Mouse (Mus musculus): ENCODE results near the gene Vav3.
A peak's percentile ranks its signal among the peaks of the same experiment; 100 is the strongest.

Vav3 gene

DNA sequence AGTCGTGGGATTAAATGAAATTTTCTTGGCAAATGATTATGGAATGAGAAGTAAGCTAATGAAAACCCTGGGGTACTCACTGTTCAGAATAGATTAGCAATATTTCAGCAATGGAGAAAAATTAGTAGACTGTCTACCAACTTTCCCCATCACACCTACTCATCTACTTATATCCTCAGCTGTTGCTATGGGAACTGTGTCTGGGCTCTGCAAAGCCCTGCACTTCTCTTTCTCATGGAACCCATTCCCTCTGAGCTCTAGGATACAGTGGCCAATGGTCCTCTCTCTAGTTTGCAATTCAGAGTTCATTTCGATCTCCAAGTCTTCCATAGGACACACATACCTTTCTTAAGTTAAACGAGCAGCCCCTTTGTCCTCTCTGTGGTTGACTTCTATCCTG lies 352.2 kb downstream of the Vav3 start:
- peak; percentile 6 for DNase-seq (ENCODE audit: low read depth)

DNA sequence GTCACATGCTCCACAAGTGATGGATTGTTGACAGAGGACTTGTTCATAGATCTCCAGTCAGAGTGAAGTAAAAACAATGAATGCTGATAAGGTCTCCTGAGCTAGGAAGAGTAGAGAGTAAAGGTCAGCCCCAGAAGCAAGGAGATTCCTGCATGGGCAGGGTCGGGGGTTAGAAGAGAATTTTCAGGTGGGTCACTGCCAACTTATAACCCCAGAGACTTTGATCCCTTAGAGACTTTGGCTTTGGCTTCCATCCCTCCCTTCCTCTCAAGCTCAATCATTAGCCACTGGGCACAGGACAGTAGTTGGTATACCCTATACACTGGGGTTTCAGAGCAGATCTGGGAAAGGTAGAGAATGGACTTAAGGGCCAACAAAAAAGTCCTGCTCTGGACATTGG lies 360.8 kb downstream of the Vav3 start:
- no peak for DNase-seq (ENCODE audit: low read depth)

DNA sequence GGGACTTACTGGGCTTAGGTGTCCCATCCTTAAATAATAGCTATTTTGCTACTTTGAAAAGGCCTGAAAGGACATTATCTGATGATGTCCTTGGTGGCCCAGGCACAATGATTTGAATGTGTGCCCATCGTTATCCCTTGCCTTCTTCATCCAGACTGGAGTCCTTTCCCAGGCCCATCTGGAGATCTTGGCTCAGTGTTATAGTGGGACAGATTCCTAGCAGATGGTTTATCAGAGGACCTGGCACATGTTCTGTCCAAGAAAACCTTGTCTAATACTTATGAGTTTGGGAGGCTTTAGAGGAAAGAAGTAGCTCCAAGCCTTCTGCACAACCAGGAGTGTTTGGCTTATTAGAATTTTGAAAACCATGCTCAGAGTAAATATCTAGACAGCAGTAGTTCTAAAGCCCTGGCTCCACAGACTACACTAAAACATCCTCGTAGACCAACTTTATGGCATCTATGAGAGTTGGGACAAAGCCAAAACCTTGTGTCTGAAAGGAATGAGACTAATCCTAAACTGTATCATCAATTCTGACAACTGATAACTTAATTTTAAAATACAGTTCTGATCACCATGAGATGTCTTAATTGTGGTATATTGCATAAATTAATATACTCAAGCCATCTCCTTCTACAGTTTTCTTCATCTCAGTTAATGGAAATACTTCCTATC lies 367.5 kb downstream of the Vav3 start:
- no peak for DNase-seq (ENCODE audit: low read depth)

DNA sequence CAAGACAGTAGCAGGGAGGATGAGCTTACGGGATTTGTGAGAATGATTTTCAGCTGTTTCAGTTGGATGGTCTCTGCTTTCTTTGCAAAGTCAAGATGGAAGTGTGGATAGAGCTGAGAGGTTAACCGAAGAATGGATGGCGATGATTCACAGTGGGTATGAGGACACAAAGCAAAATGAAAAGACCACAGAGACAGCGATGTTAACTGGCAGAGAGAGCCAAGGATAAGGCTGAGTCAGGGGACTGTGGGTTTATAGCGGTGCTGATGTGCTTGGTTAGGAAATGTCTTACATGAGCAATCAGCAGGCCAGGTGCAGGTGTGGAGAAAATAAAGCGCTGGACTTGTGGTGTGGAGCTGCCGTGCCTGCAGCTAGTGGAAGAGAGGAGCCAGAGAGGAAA lies 371.3 kb downstream of the Vav3 start:
- no peak for DNase-seq (ENCODE audit: low read depth)

DNA sequence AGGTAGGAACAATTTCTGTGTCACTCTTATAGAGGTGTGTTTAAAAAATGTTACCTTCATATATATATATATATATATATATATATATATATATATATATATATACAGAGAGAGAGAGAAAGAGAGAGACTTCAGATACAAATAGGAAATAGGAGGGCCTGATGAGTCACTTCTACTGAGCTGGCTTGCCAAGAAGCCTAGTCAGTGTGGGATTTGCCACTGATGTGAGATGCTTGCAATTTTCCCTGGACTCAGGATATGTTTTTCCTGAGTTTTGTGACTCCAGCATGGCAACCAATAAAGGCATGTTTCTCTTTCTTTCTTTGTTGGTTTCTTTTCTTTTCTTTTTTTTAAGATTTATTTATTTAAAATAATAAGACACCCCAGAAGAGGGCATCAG lies 374.0 kb downstream of the Vav3 start:
- DNase-seq (ENCODE audit: low read depth) = no peak

DNA sequence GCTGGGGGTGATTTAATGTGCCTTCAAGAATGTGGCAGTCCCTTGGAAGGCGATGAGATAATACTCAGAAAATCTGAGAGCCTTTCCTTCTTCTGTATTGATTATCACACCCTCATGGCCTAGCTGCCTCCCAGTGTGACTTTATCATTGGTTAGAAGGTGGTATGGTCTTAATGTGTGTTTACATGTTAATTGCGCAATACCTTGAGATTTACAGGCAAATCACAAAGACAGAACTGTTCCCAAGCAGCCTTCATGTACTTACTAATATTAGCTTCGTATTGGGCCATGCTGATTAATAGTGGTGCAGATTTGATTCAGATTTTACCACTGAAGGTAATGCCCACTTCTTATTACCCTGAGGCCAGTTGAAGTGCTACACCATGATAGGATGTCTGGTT lies 381.3 kb downstream of the Vav3 start:
- no peak for DNase-seq (ENCODE audit: low read depth)

DNA sequence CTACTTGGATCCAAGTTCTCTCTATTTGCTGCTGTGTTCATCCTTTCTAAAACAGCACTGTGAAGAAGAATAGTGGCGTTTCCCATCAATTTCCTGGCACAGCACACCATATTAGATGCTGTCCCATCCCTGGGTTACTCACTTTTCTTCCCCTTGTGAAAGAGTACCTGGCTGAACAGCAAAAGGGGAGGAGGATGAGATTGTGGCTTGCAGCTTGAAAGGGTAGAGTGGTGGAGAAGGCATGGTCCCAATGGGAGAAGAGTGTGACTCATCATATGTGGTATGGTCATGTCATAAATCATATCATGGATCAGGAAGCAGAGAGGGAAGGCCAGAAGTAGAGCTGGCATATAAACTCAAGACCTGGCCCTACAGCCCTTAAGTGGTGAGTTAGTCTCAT lies 386.3 kb downstream of the Vav3 start:
- no peak for DNase-seq (ENCODE audit: low read depth)

DNA sequence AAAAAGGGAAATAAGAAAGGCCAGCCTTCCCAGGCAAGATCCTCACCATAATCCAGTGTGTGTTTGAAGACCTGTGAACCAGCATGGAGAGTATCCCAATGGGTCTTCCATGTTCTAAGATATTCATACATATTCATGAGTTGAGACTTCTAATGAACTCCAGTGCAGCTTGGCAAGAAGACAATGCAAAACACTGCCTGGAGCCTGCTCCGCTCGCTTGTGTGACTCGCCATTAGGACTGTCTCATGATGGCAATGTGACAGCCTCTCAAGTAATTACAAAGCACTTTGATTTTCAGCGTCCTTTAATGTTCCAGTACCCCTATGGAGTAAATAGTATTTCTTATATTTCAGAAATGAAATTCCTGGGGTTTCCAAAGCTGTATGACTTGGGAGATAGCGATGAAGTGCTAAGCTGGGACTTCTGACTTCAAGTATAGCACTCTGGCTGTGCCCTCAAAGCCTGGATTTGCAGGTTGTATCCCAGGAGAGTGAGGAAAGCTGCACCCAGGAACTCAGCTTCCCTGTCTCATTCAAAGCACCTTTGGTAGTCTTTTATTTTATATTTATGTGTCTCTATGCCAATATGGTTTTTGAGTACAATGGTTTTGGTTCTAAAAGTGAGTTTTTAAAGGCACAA lies 391.3 kb downstream of the Vav3 start:
- DNase-seq (ENCODE audit: low read depth) = no peak

DNA sequence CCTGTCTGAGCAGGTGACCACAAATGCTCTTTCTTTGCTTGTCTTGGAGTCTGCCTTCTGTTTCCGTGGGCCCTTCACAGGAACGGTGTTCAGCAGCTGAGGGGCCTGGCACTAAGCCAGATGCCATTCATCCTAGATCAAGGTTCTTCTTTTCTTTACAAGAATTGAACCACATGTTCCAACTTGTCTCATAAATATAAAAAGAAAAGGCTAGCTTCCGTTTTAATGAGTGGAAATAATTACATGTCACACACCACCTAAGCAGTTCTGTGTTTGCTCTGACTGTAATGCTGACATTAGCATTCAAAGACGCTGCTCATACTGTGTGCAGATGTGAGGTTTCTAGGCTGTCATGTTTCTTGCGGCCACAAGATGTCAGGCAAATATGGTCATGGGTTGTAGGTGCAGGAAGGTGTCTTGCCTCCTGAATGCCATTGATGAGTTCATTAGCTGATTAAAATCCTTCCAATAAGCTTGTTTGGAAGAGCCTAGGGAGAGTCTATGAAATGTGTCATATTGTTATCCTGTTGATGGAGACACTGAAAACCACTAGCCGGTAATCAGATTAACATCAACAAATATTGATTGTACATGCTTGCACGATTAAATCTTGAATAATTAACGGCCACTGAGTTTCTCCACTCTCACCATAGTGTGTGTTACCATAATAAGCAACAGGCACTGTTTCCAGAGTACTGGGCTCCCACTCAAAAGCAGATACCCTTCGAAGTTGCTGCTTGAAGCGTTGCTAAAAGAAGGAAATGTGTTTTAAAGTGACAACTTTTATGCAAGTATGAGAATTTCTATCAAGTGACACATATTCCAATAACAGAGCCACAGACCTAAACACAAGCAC lies 392.1 kb downstream of the Vav3 start:
- DNase-seq (ENCODE audit: low read depth) = peak; percentile 20

Data from induced T-regulatory cell, adult 2 months (primary cell).